Mouse (Mus musculus) left cerebral cortex, postnatal 14 days (tissue): Measurements from ENCODE around the gene Vmn1r184. TPM values are rescaled to one million over a fixed set of nuclear protein-coding genes. Genes with fewer than 3 reads are reported as not detected.
"Not testable (repeated sequence)": the region's sequence is repeated elsewhere in the genome, so short reads cannot be mapped to it uniquely, and the experiment has no call there.

Source experiments
- DNase-seq, 2 experiments: peaks; one replicate each; pipeline ENCODE4 v3.0.0; 2021 to 2022; ENCODE audit warnings: low spot score in 2 of 2, mixed read lengths in 1 of 2
- intact Hi-C: fragments of 180-260 bp; cut with DNase I; formaldehyde crosslinking; loops from one replicate; pipeline ENCODE4 v1.15.1; 2025
- long read RNA-seq, 2 experiments: library from polyadenylated mRNA; stranded (forward); transcript quantifications; one replicate each; pipeline ENCODE4 v2.0.0; 2021
- total RNA-seq, 2 experiments: library from RNA; stranded (reverse); gene quantifications; 2 replicates each; pipeline ENCODE4 v1.2.3; 2021

Vmn1r184 gene
- not detected for total RNA-seq
- long read RNA-seq, experiment 1 = 0 reads
- long read RNA-seq, experiment 2 = 0 reads

- DNase-seq, intact Hi-C loops: not testable (repeated sequence)
Measured at GRCm38 (mm10) chr7:26260034-26260433, at the start of gene Vmn1r184. TSS of gene Vmn1r184 (plus strand) at chr7:26260334.

GRCm38 (mm10) chr7:26303429-26304166 lies 43.5 kb downstream of the Vmn1r184 start:
- DNase-seq, intact Hi-C loops: not testable (repeated sequence)

- DNase-seq, intact Hi-C loops: not testable (repeated sequence)
Measured at GRCm38 (mm10) chr7:26306926-26307325, 46.8 kb downstream of the Vmn1r184 start, which contains the start of gene Cyp2a4. TSS of gene Cyp2a4 (plus strand) at chr7:26307169.

- intact Hi-C loops, DNase-seq: not testable (repeated sequence)
Measured at GRCm38 (mm10) chr7:26311786-26312185, 51.7 kb downstream of the Vmn1r184 start.

- DNase-seq, intact Hi-C loops: not testable (repeated sequence)
Measured at GRCm38 (mm10) chr7:26315194-26315593, 55.1 kb downstream of the Vmn1r184 start.

GRCm38 (mm10) chr7:26315809-26316208 lies 55.7 kb downstream of the Vmn1r184 start:
- DNase-seq, intact Hi-C loops: not testable (repeated sequence)

Other genes starting within 250 kb of the Vmn1r184 start
- not detected for gene Cyp2b13, start 198.8 kb upstream of the Vmn1r184 start, total RNA-seq
- not detected for gene Cyp2b9, start 86.9 kb upstream of the Vmn1r184 start, total RNA-seq
- not detected for gene Cyp2a4, start 46.8 kb downstream of the Vmn1r184 start, total RNA-seq
- not detected for gene Nlrp9c, start 143.4 kb downstream of the Vmn1r184 start, total RNA-seq
- gene Nlrp4a, start 174.8 kb downstream of the Vmn1r184 start, total RNA-seq = not detected